Mouse (Mus musculus) MEL (cell line): ENCODE data around the gene Acss2. TPM values are rescaled to one million over a fixed set of nuclear protein-coding genes. Genes with fewer than 3 reads are reported as not detected.

Experiments used
- DNase-seq: peaks from one replicate; pipeline ENCODE4 v3.0.0; 2011; ENCODE audit warnings: low read depth, low spot score
- H3K27ac ChIP-seq: 2 replicates; pipeline ENCODE4 v1.5.1; 2012; ENCODE audit warnings: low read depth, mild to moderate bottlenecking, control low read depth, low read length, moderate library complexity; ENCODE audit not compliant: control insufficient read depth
- H3K27me3 ChIP-seq, 2 experiments: fragments of 150-350 bp in 1 of 2; sonication (generic) in 1 of 2; 2 replicates each; pipeline ENCODE4 v1.6.1; 2012; ENCODE audit warnings: low read length in 2 of 2, mild to moderate bottlenecking in 2 of 2, improper control_type of control experiment in 1 of 2, moderate library complexity in 1 of 2; ENCODE audit not compliant: insufficient read depth in 2 of 2, control insufficient read depth in 1 of 2
- H3K36me3 ChIP-seq, 2 experiments: 2 replicates each; pipeline ENCODE4 v1.6.1; 2012 to 2014; ENCODE audit warnings: low read length in 2 of 2, improper control_type of control experiment in 1 of 2, inconsistent platforms in 1 of 2, mild to moderate bottlenecking in 1 of 2; ENCODE audit not compliant: insufficient read depth in 2 of 2, control insufficient read depth in 1 of 2
- H3K4me1 ChIP-seq, 2 experiments: fragments of 150-350 bp in 1 of 2; sonication (generic) in 1 of 2; 2 replicates each; pipeline ENCODE4 v1.6.1; 2012; ENCODE audit warnings: low read length in 2 of 2, improper control_type of control experiment in 1 of 2, mild to moderate bottlenecking in 1 of 2; ENCODE audit not compliant: insufficient read depth in 2 of 2, control insufficient read depth in 1 of 2
- H3K4me3 ChIP-seq, 2 experiments: fragments of 150-350 bp in 1 of 2; sonication (generic) in 1 of 2; 2 replicates each; pipeline ENCODE4 v1.5.1; 2012; ENCODE audit warnings: low read depth in 2 of 2, low read length in 2 of 2, mild to moderate bottlenecking in 2 of 2, moderate library complexity in 2 of 2, control low read depth in 1 of 2, improper control_type of control experiment in 1 of 2; ENCODE audit not compliant: control insufficient read depth in 1 of 2, insufficient read depth in 1 of 2
- H3K79me2 ChIP-seq: 2 replicates; pipeline ENCODE4 v1.6.1; 2012; ENCODE audit warnings: mild to moderate bottlenecking, low read length, moderate library complexity; ENCODE audit not compliant: control insufficient read depth, poor library complexity, insufficient read depth
- H3K9ac ChIP-seq: 2 replicates; pipeline ENCODE4 v1.6.1; 2012; ENCODE audit warnings: low read depth, mild to moderate bottlenecking, control low read depth, low read length, moderate library complexity; ENCODE audit not compliant: control insufficient read depth, poor library complexity, severe bottlenecking
- H3K9me3 ChIP-seq: fragments of 150-350 bp; sonication (generic); replicated peaks from 2 replicates; pipeline ENCODE4 v1.6.1; 2012; ENCODE audit warnings: mild to moderate bottlenecking, low read length, improper control_type of control experiment, moderate library complexity; ENCODE audit not compliant: insufficient read depth
- ELF1 ChIP-seq: IDR thresholded peaks from 2 replicates; pipeline ENCODE4 v1.6.1; 2014; ENCODE audit warnings: low read depth, mild to moderate bottlenecking, inconsistent platforms, low read length, improper control_type of control experiment, moderate library complexity
- ETS1 ChIP-seq: IDR thresholded peaks from 2 replicates; pipeline ENCODE4 v1.6.1; 2012; ENCODE audit warnings: low read depth, mild to moderate bottlenecking, inconsistent platforms, low read length, improper control_type of control experiment, moderate library complexity
- GATA1 ChIP-seq: IDR thresholded peaks from 2 replicates; pipeline ENCODE4 v1.6.1; 2011; ENCODE audit warnings: low read depth, low read length, improper control_type of control experiment
- JUND ChIP-seq: IDR thresholded peaks from 2 replicates; pipeline ENCODE4 v1.6.1; 2011; ENCODE audit warnings: low read depth, mild to moderate bottlenecking, improper control_type of control experiment, low read length
- MAFK ChIP-seq: IDR thresholded peaks from 2 replicates; pipeline ENCODE4 v1.6.1; 2011; ENCODE audit warnings: low read depth, mild to moderate bottlenecking, low read length, improper control_type of control experiment, borderline replicate concordance
- MAX ChIP-seq: IDR thresholded peaks from 2 replicates; pipeline ENCODE4 v1.6.1; 2011; ENCODE audit warnings: low read length, improper control_type of control experiment
- MEF2A ChIP-seq: IDR thresholded peaks from 2 replicates; pipeline ENCODE4 v1.6.1; 2014; ENCODE audit warnings: low read depth, mild to moderate bottlenecking, inconsistent platforms, low read length, improper control_type of control experiment; ENCODE audit not compliant: poor library complexity, insufficient replicate concordance, severe bottlenecking; ENCODE audit errors: extremely low read depth
- MXI1 ChIP-seq: IDR thresholded peaks from 2 replicates; pipeline ENCODE4 v1.6.1; 2011; ENCODE audit warnings: mild to moderate bottlenecking, low read depth, low read length, improper control_type of control experiment
- MYB ChIP-seq: IDR thresholded peaks from 2 replicates; pipeline ENCODE4 v1.6.1; 2011; ENCODE audit warnings: mild to moderate bottlenecking, low read depth, low read length, improper control_type of control experiment
- NRF1 ChIP-seq: IDR thresholded peaks from 2 replicates; pipeline ENCODE4 v1.6.1; 2014; ENCODE audit warnings: low read depth, mild to moderate bottlenecking, inconsistent platforms, low read length, improper control_type of control experiment, moderate library complexity; ENCODE audit not compliant: poor library complexity, insufficient read depth, severe bottlenecking
- POLR2A ChIP-seq, 2 experiments: IDR thresholded peaks; 2 replicates each; pipeline ENCODE4 v1.6.1; 2011 to 2012; ENCODE audit warnings: low read length in 2 of 2, mild to moderate bottlenecking in 2 of 2, control low read depth in 1 of 2, improper control_type of control experiment in 1 of 2, low read depth in 1 of 2, moderate library complexity in 1 of 2; ENCODE audit not compliant: control insufficient read depth in 1 of 2, insufficient read depth in 1 of 2, poor library complexity in 1 of 2
- POLR2AphosphoS2 ChIP-seq: IDR thresholded peaks from 2 replicates; pipeline ENCODE4 v1.6.1; 2011; ENCODE audit warnings: low read length, improper control_type of control experiment
- POLR2AphosphoS5 ChIP-seq: IDR thresholded peaks from 2 replicates; pipeline ENCODE4 v1.6.1; 2012; ENCODE audit warnings: low read depth, borderline replicate concordance, mild to moderate bottlenecking, inconsistent platforms, low read length, moderate library complexity, mixed read lengths
- RAD21 ChIP-seq: IDR thresholded peaks from 2 replicates; pipeline ENCODE4 v1.6.1; 2011; ENCODE audit warnings: mild to moderate bottlenecking, low read depth, low read length, improper control_type of control experiment
- RCOR1 ChIP-seq: IDR thresholded peaks from 2 replicates; pipeline ENCODE4 v1.6.1; 2012; ENCODE audit warnings: low read depth, mild to moderate bottlenecking, inconsistent platforms, low read length, improper control_type of control experiment
- SIN3A ChIP-seq: IDR thresholded peaks from 2 replicates; pipeline ENCODE4 v1.6.1; 2012; ENCODE audit warnings: low read length, improper control_type of control experiment, inconsistent platforms
- TAL1 ChIP-seq: IDR thresholded peaks from 2 replicates; pipeline ENCODE4 v1.6.1; 2012; ENCODE audit warnings: mild to moderate bottlenecking, inconsistent platforms, low read length, moderate library complexity, mixed read lengths
- TBP ChIP-seq: IDR thresholded peaks from 2 replicates; pipeline ENCODE4 v1.8.0; 2011; ENCODE audit warnings: low read depth, low read length, improper control_type of control experiment
- TCF12 ChIP-seq: IDR thresholded peaks from 2 replicates; pipeline ENCODE4 v1.6.1; 2014; ENCODE audit warnings: low read depth, mild to moderate bottlenecking, inconsistent platforms, low read length, improper control_type of control experiment, moderate library complexity
- UBTF ChIP-seq: IDR thresholded peaks from 2 replicates; pipeline ENCODE4 v1.6.1; 2012; ENCODE audit warnings: low read depth, mild to moderate bottlenecking, inconsistent platforms, low read length, improper control_type of control experiment, moderate library complexity, borderline replicate concordance; ENCODE audit not compliant: insufficient read depth
- USF2 ChIP-seq, 2 experiments: IDR thresholded peaks; 2 replicates each; pipeline ENCODE4 v1.6.1; 2011 to 2012; ENCODE audit warnings: improper control_type of control experiment in 2 of 2, low read length in 2 of 2, borderline replicate concordance in 1 of 2, inconsistent platforms in 1 of 2, low read depth in 1 of 2, mild to moderate bottlenecking in 1 of 2; ENCODE audit not compliant: insufficient read depth in 1 of 2
- ZKSCAN1 ChIP-seq: IDR thresholded peaks from 2 replicates; pipeline ENCODE4 v1.6.1; 2012; ENCODE audit warnings: low read depth, mild to moderate bottlenecking, inconsistent platforms, low read length, improper control_type of control experiment, moderate library complexity
- ZMIZ1 ChIP-seq: IDR thresholded peaks from 2 replicates; pipeline ENCODE4 v1.6.1; 2012; ENCODE audit warnings: low read depth, mild to moderate bottlenecking, inconsistent platforms, low read length, improper control_type of control experiment, moderate library complexity
- polyA plus RNA-seq, 2 experiments: library from polyadenylated mRNA; stranded (reverse) in 1 of 2; unstranded in 1 of 2; fragments of >175 nt in 1 of 2; fragments of >200 nt in 1 of 2; gene quantifications; 2 replicates each; pipeline versions ENCODE4 v1.2.1 to v1.2.4; 2012; ENCODE audit warnings: low replicate concordance in 2 of 2, low read depth in 1 of 2; ENCODE audit not compliant: insufficient read length in 2 of 2, insufficient read depth in 1 of 2, missing spikeins in 1 of 2
- total RNA-seq: library from RNA; depleted of rRNA; stranded (reverse); fragments of 300-350 nt; gene quantifications from 2 replicates; pipeline ENCODE4 v1.2.3, GENCODE M21; 2012

Acss2 gene
- total and polyA plus RNA-seq, 3 experiments = 2.9 to 11.0 TPM; not detected in 1

DNA sequence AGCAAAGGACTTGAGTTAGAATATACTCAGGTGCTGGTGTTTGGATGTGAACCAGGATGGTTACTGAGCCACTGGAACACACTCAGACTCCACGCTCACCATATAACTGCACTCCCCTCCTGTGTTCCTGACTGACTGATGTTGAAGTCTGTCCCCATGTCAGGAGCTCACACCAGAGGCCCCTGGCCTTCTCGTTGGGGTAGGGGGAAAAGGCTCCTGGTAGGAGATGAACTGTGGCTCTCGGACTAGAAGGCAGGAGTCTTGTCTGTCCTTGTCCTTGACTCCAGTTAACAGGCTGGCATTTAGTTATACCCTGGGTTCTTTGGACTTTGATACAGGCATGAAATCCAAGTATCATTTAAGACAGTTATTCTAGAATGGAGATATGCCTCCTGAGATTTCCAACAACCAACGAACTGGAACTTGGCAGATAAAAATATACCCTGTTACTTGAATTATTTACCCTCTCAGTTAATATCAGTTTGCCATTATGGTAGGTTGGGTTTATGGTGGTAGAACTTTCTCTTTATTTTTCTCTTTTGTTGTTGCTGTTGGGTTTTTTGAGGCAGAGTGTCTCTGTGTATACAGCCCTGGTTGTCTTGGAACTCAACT is 64.7 kb downstream of the Acss2 start:
- Histone ChIP-seq H3K79me2 (no peaks in the 10 kb centered on the region), H3K36me3 (no peaks in the 10 kb centered on the region), H3K4me1 (no peaks in the 10 kb centered on the region), H3K27me3 (no peaks in the 10 kb centered on the region), H3K9me3 (no peaks in the 10 kb centered on the region), H3K27ac (no peak overlapping the region), H3K4me3 (no peak overlapping the region), H3K9ac (no peak overlapping the region)
- no peak for DNase-seq
- TF ChIP-seq ZKSCAN1 (no peak), TCF12 (no peak), ZMIZ1 (no peak), NRF1 (no peak), POLR2AphosphoS5 (no peak), POLR2AphosphoS2 (no peak)

GRCm38 (mm10) chr2:155582996-155583395 is 65.2 kb downstream of the Acss2 start:
- H3K9ac ChIP-seq = no peak overlapping the region
- no peaks in the 10 kb centered on the region for H3K36me3 ChIP-seq
- H3K9me3 ChIP-seq = no peaks in the 10 kb centered on the region
- no peak overlapping the region for H3K27ac ChIP-seq
- no peaks in the 10 kb centered on the region for H3K27me3 ChIP-seq
- TF ChIP-seq TBP (no peak), ETS1 (no peak), MAFK (no peak), POLR2AphosphoS5 (no peak), MEF2A (no peak), RAD21 (no peak)
- no peaks in the 10 kb centered on the region for H3K79me2 ChIP-seq
- H3K4me1 ChIP-seq = no peaks in the 10 kb centered on the region
- DNase-seq = no peak
- H3K4me3 ChIP-seq = no peak overlapping the region

DNA sequence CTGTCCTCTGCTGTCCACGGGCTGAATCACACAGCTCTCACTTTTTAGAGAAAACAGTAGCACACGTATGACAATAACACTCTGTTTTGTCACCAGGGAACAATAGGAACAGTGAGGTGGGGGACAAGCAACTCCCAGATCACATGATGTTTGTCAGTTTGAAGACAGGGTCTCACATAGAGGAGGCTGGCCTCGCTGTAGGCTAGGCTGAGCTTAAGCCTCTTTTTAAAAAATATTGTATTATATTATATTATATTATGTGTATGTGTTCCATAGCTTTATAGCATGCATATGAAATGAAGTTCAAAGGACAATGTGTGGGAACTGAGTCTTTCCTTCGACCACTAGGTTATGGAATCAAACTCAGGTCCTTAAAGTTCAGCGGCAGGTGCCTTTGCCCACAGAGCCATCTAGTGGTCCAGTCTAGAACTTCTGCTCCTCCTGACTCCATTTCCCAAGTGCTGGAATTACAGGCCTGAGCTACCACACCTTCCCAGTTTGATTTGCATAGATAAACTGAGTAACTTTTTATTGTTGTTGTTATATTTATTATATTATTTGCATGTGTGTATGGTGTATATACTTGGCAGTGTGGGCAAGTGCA is 66.3 kb downstream of the Acss2 start:
- Histone ChIP-seq H3K79me2 (no peaks in the 10 kb centered on the region), H3K4me1 (no peaks in the 10 kb centered on the region), H3K9ac (no peak overlapping the region), H3K9me3 (no peaks in the 10 kb centered on the region), H3K27ac (no peak overlapping the region), H3K36me3 (no peaks in the 10 kb centered on the region), H3K4me3 (no peak overlapping the region), H3K27me3 (no peaks in the 10 kb centered on the region)
- peak; percentile 68 for DNase-seq
- TF ChIP-seq MEF2A = no peak
- no peak for TF ChIP-seq MYB
- TF ChIP-seq RCOR1 = 0 out of 2 replicates have a peak, but pooled peaks have one; percentile 34
- no peak for TF ChIP-seq UBTF
- no peak for TF ChIP-seq TAL1
- TF ChIP-seq USF2 (IDR thresholded peaks at IDR 0.05; ENCODE audit: borderline replicate concordance in 1 of 2, insufficient read depth in 1 of 2, low read depth in 1 of 2, low read length in 2 of 2) = no peak
- no peak for TF ChIP-seq ZKSCAN1
- TF ChIP-seq TBP = no peak
- no peak for TF ChIP-seq POLR2A (IDR thresholded peaks at IDR 0.05; ENCODE audit: control insufficient read depth in 1 of 2, insufficient read depth in 1 of 2, low read depth in 1 of 2, low read length in 2 of 2, poor library complexity in 1 of 2)
- no peak for TF ChIP-seq POLR2AphosphoS5
- no peak for TF ChIP-seq MAX
- TF ChIP-seq MXI1 = no peak
- no peak for TF ChIP-seq ZMIZ1
- TF ChIP-seq SIN3A = peak; percentile 55
- TF ChIP-seq JUND = no peak
- no peak; the same call in none of the 2 replicates for TF ChIP-seq RAD21
- TF ChIP-seq GATA1 = no peak
- TF ChIP-seq ELF1 = no peak
